Mouse (Mus musculus) heart, embryonic 12.5 days (tissue): ENCODE measurements at regions not wholly inside any gene's neighbourhood (a gene's known extent, or its start where the extent isn't known, plus 50 kb on each side); places are given as distances from the start of the nearest gene placed in this dataset.
"Not testable (repeated sequence)": the region's sequence is repeated elsewhere in the genome, so short reads cannot be mapped to it uniquely, and the experiment has no call there.

ENCODE experiments used
- ATAC-seq: fragments of 200-750 bp; cut with Nextera tagmentation; 2 replicates; pipeline ENCODE4 v1.8.0; 2017; ENCODE audit warnings: moderate TSS enrichment, moderate library complexity; ENCODE audit not compliant: insufficient number of reproducible peaks, low FRiP score
- H3K27ac ChIP-seq: fragments of 300-500 bp; sonication (generic); 2 replicates; pipeline ENCODE4 v1.5.1; 2016; ENCODE audit warnings: mild to moderate bottlenecking, moderate library complexity; ENCODE audit not compliant: poor library complexity, severe bottlenecking
- H3K27me3 ChIP-seq: fragments of 300-500 bp; sonication (generic); replicated peaks from 2 replicates; pipeline ENCODE4 v1.6.1; 2016; ENCODE audit warnings: mild to moderate bottlenecking, moderate library complexity
- H3K36me3 ChIP-seq: fragments of 300-500 bp; sonication (generic); 2 replicates; pipeline ENCODE4 v1.6.1; 2016; ENCODE audit warnings: mild to moderate bottlenecking, moderate library complexity
- H3K4me1 ChIP-seq: fragments of 300-500 bp; sonication (generic); replicated peaks from 2 replicates; pipeline ENCODE4 v1.6.1; 2016; ENCODE audit warnings: mild to moderate bottlenecking
- H3K4me2 ChIP-seq: fragments of 300-500 bp; sonication (generic); 2 replicates; pipeline ENCODE4 v1.6.1; 2016; ENCODE audit warnings: mild to moderate bottlenecking, moderate library complexity
- H3K4me3 ChIP-seq: fragments of 300-500 bp; sonication (generic); 2 replicates; pipeline ENCODE4 v1.5.1; 2016; ENCODE audit warnings: mild to moderate bottlenecking
- H3K9ac ChIP-seq: fragments of 300-500 bp; sonication (generic); 2 replicates; pipeline ENCODE4 v1.6.1; 2016; ENCODE audit warnings: mild to moderate bottlenecking, moderate library complexity
- H3K9me3 ChIP-seq: fragments of 300-500 bp; sonication (generic); replicated peaks from 2 replicates; pipeline ENCODE4 v1.6.1; 2016; ENCODE audit warnings: mild to moderate bottlenecking, moderate library complexity
- WGBS: fragments of 180-500 bp; shearing (Covaris S2); methylation state at CpG from one replicate; pipeline ENCODE4 v1.1.7; 2016; 5-methylcytosine and 5-hydroxymethylcytosine counted together

GRCm38 (mm10) chr1:185939914-185940313 is 177.2 kb downstream of the Lyplal1 start:
- Histone ChIP-seq H3K4me3 (no peak overlapping the region), H3K9ac (no peak overlapping the region), H3K4me1 (peaks cover 7% of the 10 kb centered on the region; the same call in 1 of the 2 replicates), H3K4me2 (no peak overlapping the region), H3K27me3 (no peaks in the 10 kb centered on the region), H3K9me3 (no peaks in the 10 kb centered on the region), H3K36me3 (no peaks in the 10 kb centered on the region), H3K27ac (no peak overlapping the region)
- WGBS: 43% methylated on average over 3 of the region's 3 CpGs
- ATAC-seq: no peak

- Histone ChIP-seq H3K4me3 (no peak overlapping the region), H3K9me3 (no peaks in the 10 kb centered on the region), H3K27me3 (no peaks in the 10 kb centered on the region), H3K36me3 (no peaks in the 10 kb centered on the region), H3K4me2 (no peak overlapping the region), H3K9ac (no peak overlapping the region), H3K4me1 (peaks cover 7% of the 10 kb centered on the region; the same call in 1 of the 2 replicates), H3K27ac (no peak overlapping the region)
- no peak for ATAC-seq
- WGBS: 54% methylated on average over 1 of the region's 1 CpGs
These were observed 176.6 kb downstream of the Lyplal1 start for GRCm38 (mm10) chr1:185940511-185940910.

DNA sequence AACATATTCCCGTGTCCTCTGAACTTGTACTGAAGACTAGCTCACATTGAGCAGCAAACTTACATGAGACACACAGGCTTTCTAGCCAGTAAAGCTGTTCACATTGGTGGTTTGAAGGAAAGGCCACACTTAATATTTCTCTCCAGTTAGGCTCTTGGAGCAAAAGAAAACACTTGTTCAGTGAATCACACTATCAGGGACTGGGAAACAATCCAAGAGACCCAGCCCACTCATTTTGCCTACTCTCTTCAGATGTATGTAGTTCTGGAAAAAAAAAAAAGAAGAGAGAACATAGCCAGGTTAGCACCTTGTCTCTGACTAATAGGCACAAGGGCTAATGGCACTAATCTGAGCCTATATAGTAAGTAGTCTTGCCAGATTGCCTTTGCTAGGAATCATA is 165.9 kb downstream of the Lyplal1 start:
- H3K4me2 ChIP-seq: no peak overlapping the region
- no peak overlapping the region for H3K9ac ChIP-seq
- H3K36me3 ChIP-seq: no peaks in the 10 kb centered on the region
- no peak overlapping the region for H3K4me3 ChIP-seq
- no peak for ATAC-seq
- H3K4me1 ChIP-seq: peaks cover 3% of the 10 kb centered on the region; the same call in 1 of the 2 replicates
- 65% methylated on average over 1 of the region's 1 CpGs for WGBS
- no peaks in the 10 kb centered on the region for H3K27me3 ChIP-seq
- no peak overlapping the region for H3K27ac ChIP-seq
- H3K9me3 ChIP-seq: no peaks in the 10 kb centered on the region

DNA sequence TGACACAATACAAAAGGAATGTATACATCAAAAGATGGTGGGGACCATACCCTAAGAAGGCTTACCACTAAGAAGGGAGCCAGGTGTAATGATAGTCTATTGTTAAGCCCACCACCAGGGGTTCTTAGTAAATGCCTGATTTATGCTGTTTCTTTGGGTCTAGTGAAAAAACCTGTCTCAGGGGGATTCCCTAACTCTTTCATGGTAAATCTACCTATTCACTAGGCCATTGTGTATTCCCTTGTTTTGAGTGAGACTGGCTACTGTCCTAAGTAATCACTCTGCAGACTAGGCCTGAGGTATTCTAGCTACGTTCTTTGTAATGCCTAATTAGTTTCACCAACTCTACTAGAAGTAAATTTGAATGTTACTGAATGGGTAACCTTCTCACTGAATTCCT is 161.3 kb downstream of the Lyplal1 start:
- H3K36me3 ChIP-seq, ATAC-seq, H3K4me2 ChIP-seq, H3K27ac ChIP-seq, H3K9me3 ChIP-seq, H3K27me3 ChIP-seq, H3K4me1 ChIP-seq, H3K9ac ChIP-seq, H3K4me3 ChIP-seq: not testable (repeated sequence)
- 76% methylated on average over 1 of the region's 1 CpGs for WGBS

DNA sequence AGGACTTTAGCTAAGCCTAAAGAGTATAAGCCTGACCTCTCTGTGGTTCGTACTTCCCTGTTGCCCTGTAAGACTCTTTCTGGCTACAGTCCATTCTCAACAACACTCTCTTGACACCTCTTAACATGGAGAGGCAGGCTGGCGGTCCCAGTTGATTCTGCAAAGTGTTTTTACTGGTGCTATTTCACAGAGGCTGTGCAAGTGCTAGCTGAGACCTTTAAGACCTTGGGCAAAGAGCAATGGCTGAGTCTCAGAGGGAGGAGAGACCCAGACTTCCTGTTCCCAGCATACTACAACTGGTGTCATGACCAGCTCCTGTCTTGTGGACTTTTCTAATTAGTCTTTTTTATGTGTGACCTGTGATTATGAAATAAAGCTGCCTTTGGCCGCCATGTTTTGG is 159.6 kb downstream of the Lyplal1 start:
- WGBS: 59% methylated on average over 3 of the region's 3 CpGs
- Histone ChIP-seq H3K4me1 (0 out of 2 replicates have a peak, but pooled peaks cover 2% of the 10 kb centered on the region), H3K36me3 (no peaks in the 10 kb centered on the region), H3K9me3 (no peaks in the 10 kb centered on the region; the same call in 1 of the 2 replicates), H3K27ac (no peak overlapping the region), H3K4me2 (no peak overlapping the region), H3K4me3 (no peak overlapping the region), H3K27me3 (no peaks in the 10 kb centered on the region), H3K9ac (no peak overlapping the region)
- no peak for ATAC-seq

- H3K9me3 ChIP-seq: no peaks in the 10 kb centered on the region; the same call in 1 of the 2 replicates
- no peak overlapping the region for H3K4me3 ChIP-seq
- no peak overlapping the region for H3K4me2 ChIP-seq
- no peak overlapping the region for H3K9ac ChIP-seq
- no peaks in the 10 kb centered on the region for H3K36me3 ChIP-seq
- 0 out of 2 replicates have a peak, but pooled peaks cover 2% of the 10 kb centered on the region for H3K4me1 ChIP-seq
- no peaks in the 10 kb centered on the region for H3K27me3 ChIP-seq
- H3K27ac ChIP-seq: no peak overlapping the region
- WGBS: 73% methylated on average over 10 of the region's 10 CpGs
- ATAC-seq: no peak
These were observed 158.8 kb downstream of the Lyplal1 start for GRCm38 (mm10) chr1:185958276-185958675.

- H3K4me3 ChIP-seq: no peak overlapping the region
- H3K36me3 ChIP-seq: no peaks in the 10 kb centered on the region
- peaks cover 2% of the 10 kb centered on the region; the same call in 1 of the 2 replicates for H3K4me1 ChIP-seq
- no peaks in the 10 kb centered on the region for H3K27me3 ChIP-seq
- no peaks in the 10 kb centered on the region; the same call in 1 of the 2 replicates for H3K9me3 ChIP-seq
- no peak overlapping the region for H3K4me2 ChIP-seq
- no peak overlapping the region for H3K9ac ChIP-seq
- WGBS: 88% methylated on average over 3 of the region's 3 CpGs
- no peak for ATAC-seq
- no peak overlapping the region for H3K27ac ChIP-seq
These were observed 154.5 kb downstream of the Lyplal1 start for GRCm38 (mm10) chr1:185962606-185963005.

DNA sequence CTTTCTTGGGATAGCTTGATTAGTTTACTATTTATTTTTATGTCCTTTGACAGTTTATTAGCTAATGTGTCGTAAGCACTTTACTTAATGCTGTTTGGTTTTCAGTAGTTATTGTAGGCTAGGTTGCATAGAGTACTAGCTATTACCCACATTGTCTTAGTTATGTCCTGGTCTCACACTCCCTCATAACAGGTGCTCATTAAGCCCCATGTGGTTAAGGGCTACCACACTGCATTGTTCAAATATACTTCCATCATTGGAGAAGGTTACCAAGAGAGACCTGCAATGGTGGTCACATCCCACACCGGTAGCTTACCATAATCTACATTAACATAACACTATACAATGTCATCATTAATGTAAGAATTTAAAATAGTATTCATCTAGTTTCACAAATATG is 153.3 kb downstream of the Lyplal1 start:
- no peak overlapping the region for H3K4me2 ChIP-seq
- no peaks in the 10 kb centered on the region; the same call in 1 of the 2 replicates for H3K9me3 ChIP-seq
- H3K4me1 ChIP-seq: no peaks in the 10 kb centered on the region; the same call in 1 of the 2 replicates
- no peak overlapping the region for H3K27ac ChIP-seq
- H3K4me3 ChIP-seq: no peak overlapping the region
- no peaks in the 10 kb centered on the region for H3K27me3 ChIP-seq
- WGBS: 91% methylated on average over 2 of the region's 2 CpGs
- H3K9ac ChIP-seq: no peak overlapping the region
- ATAC-seq: no peak
- no peaks in the 10 kb centered on the region for H3K36me3 ChIP-seq

DNA sequence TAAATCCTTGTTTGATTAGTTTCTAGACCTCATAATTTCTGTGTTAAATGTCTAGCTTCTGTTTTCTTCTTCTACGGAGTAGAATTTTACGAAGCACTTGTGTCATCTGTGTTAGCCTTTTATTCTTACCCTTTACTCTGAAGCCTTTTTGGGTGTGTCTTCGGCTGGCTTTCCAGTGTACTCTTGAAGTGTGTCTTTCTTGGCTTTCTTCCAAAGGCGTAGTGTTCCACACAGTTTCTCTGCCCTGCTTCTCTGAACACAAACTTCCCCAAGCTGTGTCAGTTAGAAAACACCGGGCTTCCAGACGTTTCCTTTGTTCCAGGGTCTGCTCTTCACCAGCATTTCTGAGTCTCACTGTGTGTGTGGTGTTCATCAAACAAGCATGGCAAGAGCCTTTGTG is 152.7 kb downstream of the Lyplal1 start:
- 53% methylated on average over 6 of the region's 6 CpGs for WGBS
- Histone ChIP-seq H3K9me3 (no peaks in the 10 kb centered on the region; the same call in 1 of the 2 replicates), H3K4me2 (no peak overlapping the region), H3K27me3 (no peaks in the 10 kb centered on the region), H3K27ac (no peak overlapping the region), H3K4me1 (no peaks in the 10 kb centered on the region; the same call in 1 of the 2 replicates), H3K36me3 (no peaks in the 10 kb centered on the region), H3K9ac (no peak overlapping the region), H3K4me3 (no peak overlapping the region)
- ATAC-seq: no peak

DNA sequence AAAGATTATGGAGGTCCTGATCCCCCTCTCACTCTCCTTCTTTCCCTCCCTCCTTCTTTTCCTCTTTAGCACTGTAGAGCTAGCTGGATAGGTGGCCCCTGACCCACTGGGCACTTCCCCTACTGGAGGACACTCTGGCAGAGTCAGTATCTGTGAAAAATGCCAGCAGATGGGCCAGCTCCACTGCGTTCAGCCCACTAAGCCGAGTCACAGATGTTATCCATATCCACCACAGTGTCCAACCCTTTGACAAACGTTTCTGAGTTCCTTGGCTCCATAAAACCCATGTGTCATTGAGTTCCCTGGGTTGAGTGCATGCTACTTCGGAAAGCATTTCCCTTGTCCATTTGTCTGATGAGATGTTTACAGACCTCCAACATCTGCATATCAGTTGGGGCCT is 149.9 kb downstream of the Lyplal1 start:
- 79% methylated on average over 4 of the region's 4 CpGs for WGBS
- H3K27ac ChIP-seq: no peak overlapping the region
- no peak overlapping the region for H3K4me2 ChIP-seq
- no peak overlapping the region for H3K9ac ChIP-seq
- no peaks in the 10 kb centered on the region; the same call in 1 of the 2 replicates for H3K4me1 ChIP-seq
- no peak overlapping the region for H3K4me3 ChIP-seq
- no peaks in the 10 kb centered on the region for H3K9me3 ChIP-seq
- H3K27me3 ChIP-seq: no peaks in the 10 kb centered on the region
- no peaks in the 10 kb centered on the region for H3K36me3 ChIP-seq
- no peak for ATAC-seq

- WGBS: 70% methylated on average over 6 of the region's 6 CpGs
- H3K4me3 ChIP-seq: no peak overlapping the region
These were observed 149.3 kb downstream of the Lyplal1 start for GRCm38 (mm10) chr1:185967816-185968215.

DNA sequence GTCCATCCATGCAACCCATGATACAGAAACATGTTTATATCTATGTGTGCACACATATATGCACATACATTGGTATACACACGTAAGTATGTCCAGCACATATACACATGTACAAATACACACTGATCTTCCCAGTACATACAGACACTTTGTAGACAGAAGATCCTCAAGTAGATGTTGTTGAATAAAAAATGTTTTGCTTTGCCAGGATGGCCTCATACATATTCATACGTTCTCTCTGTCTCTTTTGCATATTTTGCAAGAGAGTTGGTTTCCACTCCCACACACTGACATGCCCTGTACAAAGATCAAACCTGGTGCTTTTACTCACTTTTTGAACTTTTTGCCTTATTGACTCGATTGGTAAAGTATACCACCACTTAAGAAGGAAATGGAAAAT is 148.5 kb downstream of the Lyplal1 start:
- no peaks in the 10 kb centered on the region for H3K27me3 ChIP-seq
- H3K27ac ChIP-seq: no peak overlapping the region
- H3K9me3 ChIP-seq: no peaks in the 10 kb centered on the region
- H3K9ac ChIP-seq: no peak overlapping the region
- H3K4me2 ChIP-seq: no peak overlapping the region
- H3K4me3 ChIP-seq: no peak overlapping the region
- ATAC-seq: no peak
- no peaks in the 10 kb centered on the region; the same call in 1 of the 2 replicates for H3K4me1 ChIP-seq
- no peaks in the 10 kb centered on the region for H3K36me3 ChIP-seq
- 77% methylated on average over 3 of the region's 3 CpGs for WGBS

More at GRCm38 (mm10) chr1:185967816-185968215, 149.3 kb downstream of the Lyplal1 start:
- Histone ChIP-seq H3K4me1 (no peaks in the 10 kb centered on the region; the same call in 1 of the 2 replicates), H3K9ac (no peak overlapping the region), H3K9me3 (no peaks in the 10 kb centered on the region), H3K36me3 (no peaks in the 10 kb centered on the region), H3K4me2 (no peak overlapping the region), H3K27ac (no peak overlapping the region), H3K27me3 (no peaks in the 10 kb centered on the region)
- ATAC-seq: no peak
